Comparison of ENCODE assay signal across 20 mouse cellular contexts in the genomic region with DNA sequence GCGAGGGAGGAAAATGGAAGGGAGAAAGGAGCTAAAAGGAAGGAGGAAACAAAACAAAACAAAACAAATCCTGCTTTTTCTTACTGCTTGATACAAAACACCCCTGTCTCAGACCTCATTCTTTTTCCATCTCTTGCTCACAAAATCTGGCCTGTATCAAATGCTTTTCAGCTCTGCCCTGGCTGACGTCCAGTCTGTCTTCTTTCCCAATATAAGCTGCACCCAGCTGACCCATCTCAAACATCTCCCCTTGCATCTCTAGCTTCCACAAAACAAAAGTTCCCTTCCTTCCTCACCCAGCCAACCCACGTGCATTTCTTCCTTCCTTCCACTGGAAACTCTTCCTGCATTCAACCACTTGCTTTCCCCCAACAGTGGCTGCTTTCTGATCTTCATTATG.
DNase-seq lines count a peak whose midpoint lies in the region; ATAC-seq and TF ChIP-seq lines count a peak whose summit lies in the region.
"Had no signal": no experiment of that assay in that cellular context is flagged by ENCODE, and none has a peak within 500 bp of the region (broad histone marks: within the 10 kb centered on the region; RNA-seq: fewer than 3 reads in every experiment).

No protein-coding gene starts in this region.

- no peak for ATAC-seq in heart, embryonic 12.5 days (ENCODE audit: insufficient number of reproducible peaks, low FRiP score)
- ATAC-seq in kidney, postnatal 0 days (replicated peaks; ENCODE audit: low FRiP score, low read depth), result no peak
- ATAC-seq: forebrain, postnatal 0 days; midbrain, embryonic 13.5 days had no signal

- H3K4me3 ChIP-seq in heart, embryonic 12.5 days, result no peak overlapping the region
- no peak overlapping the region for H3K4me3 ChIP-seq in kidney, postnatal 0 days (replicated peaks; ENCODE audit: low read depth, low read length)
- no peak overlapping the region for H3K4me3 ChIP-seq in limb, embryonic 10.5 days
- H3K4me3 ChIP-seq: embryonic facial prominence, embryonic 12.5 days; gastrocnemius, adult 2 months; heart, embryonic 10.5 days; hindbrain, embryonic 10.5 days; limb, embryonic 12.5 days; liver, embryonic 13.5 days; midbrain, embryonic 13.5 days had no signal

- no peak overlapping the region for H3K9ac ChIP-seq in heart, embryonic 12.5 days
- H3K9ac ChIP-seq in kidney, postnatal 0 days (ENCODE audit: low read depth, low read length), result no peak overlapping the region
- H3K9ac ChIP-seq: embryonic facial prominence, embryonic 12.5 days; forebrain, postnatal 0 days; limb, embryonic 12.5 days; liver, embryonic 13.5 days; midbrain, embryonic 13.5 days had no signal

- peak; percentile 1 to 12 for DNase-seq in heart, adult 18-20 months
- DNase-seq in kidney, postnatal 0 days (ENCODE audit: low spot score), result peak; percentile 73
- no peak for DNase-seq in kidney, adult 11 months
- peak; percentile 25 for DNase-seq in urinary bladder, postnatal 14 days (ENCODE audit: low spot score)
- no peak for DNase-seq in urinary bladder, postnatal 10 days (ENCODE audit: low spot score)
- DNase-seq in layer of hippocampus, adult 11-12 months (ENCODE audit: low spot score), result no peak
- no peak for DNase-seq in limb, embryonic 10.5 days (ENCODE audit: low spot score)
- DNase-seq: adrenal gland, postnatal 14 days; cerebellum, adult 18-20 months; forebrain, postnatal 0 days; gastrocnemius, adult 2 months; liver, embryonic 13.5 days; right cerebral cortex, postnatal 25 days; thymus, postnatal 4 days had no signal

- H3K36me3 ChIP-seq in heart, embryonic 12.5 days, result no peaks in the 10 kb centered on the region
- H3K36me3 ChIP-seq in kidney, postnatal 0 days (ENCODE audit: insufficient read depth, low read length), result no peaks in the 10 kb centered on the region
- no peaks in the 10 kb centered on the region for H3K36me3 ChIP-seq in limb, embryonic 10.5 days
- H3K36me3 ChIP-seq: embryonic facial prominence, embryonic 12.5 days; heart, embryonic 10.5 days; hindbrain, embryonic 10.5 days; limb, embryonic 12.5 days; liver, embryonic 13.5 days; midbrain, embryonic 13.5 days had no signal

- TF ChIP-seq CTCF in kidney, postnatal 0 days (IDR thresholded peaks at IDR 0.05; ENCODE audit: low read depth), result no peak

- H3K9me3 ChIP-seq in heart, embryonic 12.5 days (replicated peaks), result no peaks in the 10 kb centered on the region
- no peaks in the 10 kb centered on the region for H3K9me3 ChIP-seq in kidney, postnatal 0 days (replicated peaks; ENCODE audit: low read length)
- H3K9me3 ChIP-seq in limb, embryonic 10.5 days (replicated peaks), result no peaks in the 10 kb centered on the region
- H3K9me3 ChIP-seq: embryonic facial prominence, embryonic 12.5 days; heart, embryonic 10.5 days; liver, embryonic 13.5 days had no signal

- no peaks in the 10 kb centered on the region for H3K4me1 ChIP-seq in heart, embryonic 12.5 days (replicated peaks)
- no peaks in the 10 kb centered on the region for H3K4me1 ChIP-seq in kidney, postnatal 0 days (replicated peaks; ENCODE audit: insufficient read depth, low read length)
- no peaks in the 10 kb centered on the region for H3K4me1 ChIP-seq in limb, embryonic 10.5 days
- H3K4me1 ChIP-seq: embryonic facial prominence, embryonic 12.5 days; heart, embryonic 10.5 days; limb, embryonic 12.5 days; liver, embryonic 13.5 days had no signal

- H3K27ac ChIP-seq in heart, embryonic 12.5 days (ENCODE audit: poor library complexity, severe bottlenecking), result no peak overlapping the region
- H3K27ac ChIP-seq in kidney, postnatal 0 days, result 0 out of 2 replicates have a peak overlapping the region, but pooled peaks have one; percentile 25
- no peak overlapping the region for H3K27ac ChIP-seq in limb, embryonic 10.5 days
- H3K27ac ChIP-seq: embryonic facial prominence, embryonic 12.5 days; gastrocnemius, adult 2 months; heart, embryonic 10.5 days; hindbrain, embryonic 10.5 days; limb, embryonic 12.5 days; liver, embryonic 13.5 days; midbrain, embryonic 13.5 days had no signal

- H3K4me2 ChIP-seq in heart, embryonic 12.5 days, result no peak overlapping the region
- no peak overlapping the region for H3K4me2 ChIP-seq in kidney, postnatal 0 days (ENCODE audit: low read length)
- H3K4me2 ChIP-seq: embryonic facial prominence, embryonic 12.5 days; limb, embryonic 12.5 days; liver, embryonic 13.5 days; midbrain, embryonic 13.5 days had no signal

- H3K27me3 ChIP-seq in heart, embryonic 12.5 days (replicated peaks), result no peaks in the 10 kb centered on the region
- no peaks in the 10 kb centered on the region for H3K27me3 ChIP-seq in kidney, postnatal 0 days (ENCODE audit: insufficient read depth, low read length)
- H3K27me3 ChIP-seq in limb, embryonic 10.5 days (ENCODE audit: low read depth, poor library complexity, severe bottlenecking), result no peaks in the 10 kb centered on the region
- H3K27me3 ChIP-seq: embryonic facial prominence, embryonic 12.5 days; limb, embryonic 12.5 days; liver, embryonic 13.5 days; midbrain, embryonic 13.5 days had no signal

- WGBS in heart, embryonic 12.5 days, result 32% methylated on average over 3 of the region's 3 CpGs
- 16% methylated on average over 3 of the region's 3 CpGs for WGBS in kidney, postnatal 0 days
- 43% methylated on average over 3 of the region's 3 CpGs for WGBS in limb, embryonic 10.5 days

Comparison
In these comparisons a context has a peak if more than half of its experiments do, and no peak if none do; other contexts are left out.
1. DNase-seq: peak in heart, adult 18-20 months (2 of 2), kidney, postnatal 0 days (single experiment) and urinary bladder, postnatal 14 days (single experiment); none in kidney, adult 11 months (single experiment), urinary bladder, postnatal 10 days (single experiment), layer of hippocampus, adult 11-12 months (single experiment) and limb, embryonic 10.5 days (single experiment).